In the genomic region with DNA sequence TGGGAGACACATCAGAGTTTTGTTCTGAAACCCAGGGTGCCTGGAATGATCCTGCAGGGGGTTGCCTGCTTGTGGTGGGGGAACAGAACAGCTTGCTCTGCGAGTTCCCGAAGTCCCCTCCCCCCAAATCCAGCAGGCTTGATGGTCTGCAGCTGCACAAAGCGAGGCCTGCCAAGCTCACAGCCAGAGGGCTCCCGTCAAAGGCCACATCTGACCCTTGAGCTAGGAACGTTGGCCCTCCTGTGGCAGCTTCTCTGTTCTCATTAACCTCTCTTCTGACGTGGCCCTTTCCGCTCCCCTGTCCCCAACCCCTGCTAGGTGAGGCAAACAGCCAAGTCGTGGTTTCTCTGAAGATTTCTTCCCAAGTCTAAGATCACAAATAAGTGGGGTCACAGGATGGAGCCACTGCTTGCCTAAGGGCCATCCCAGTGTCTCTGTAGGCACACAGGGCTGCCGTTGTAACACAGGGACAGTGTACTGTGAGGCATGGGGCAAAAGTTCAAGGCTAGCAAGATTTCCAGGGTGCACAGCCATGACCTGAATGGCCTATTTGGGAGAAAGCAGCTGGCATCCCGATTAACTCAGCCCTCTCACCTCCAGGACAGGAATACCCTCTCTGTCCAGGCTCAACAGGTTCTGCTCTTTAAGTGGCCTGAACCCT, we compare ENCODE assay signal across 8 mouse cellular contexts. TPM values are rescaled to one million over a fixed set of nuclear protein-coding genes. Genes with fewer than 3 reads are reported as not detected.
DNase-seq lines count a peak whose midpoint lies in the region; ATAC-seq lines count a peak whose summit lies in the region.

No protein-coding gene starts in this region.

- no peak for DNase-seq in heart, adult 8-10 months (ENCODE audit: low spot score)
- DNase-seq in embryo, embryonic 11.5 days (ENCODE audit: low read depth, low spot score): peak; percentile 27
- DNase-seq in kidney, adult 9 months: peak; percentile 70
- DNase-seq in lung, postnatal 14 days: peak; percentile 56
- no peak for DNase-seq in frontal cortex, adult 2 months (ENCODE audit: extremely low spot score in 1 of 2, low spot score in 1 of 2)

- no peak overlapping the region for H3K4me3 ChIP-seq in heart, embryonic 11.5 days (ENCODE audit: low read depth, low read length)

- no peak overlapping the region for H3K4me2 ChIP-seq in heart, embryonic 11.5 days

- H3K9ac ChIP-seq in heart, embryonic 11.5 days (ENCODE audit: low read depth, low read length): 0 out of 2 replicates have a peak overlapping the region, but pooled peaks have one; percentile 28

- 18% methylated on average over 10 of the region's 10 CpGs for WGBS in heart, embryonic 11.5 days (ENCODE audit: insufficient replicate concordance)

- H3K4me1 ChIP-seq in heart, embryonic 11.5 days (ENCODE audit: control insufficient read depth, insufficient read depth, low read length): peaks cover 8% of the 10 kb centered on the region; the same call in 1 of the 2 replicates

- H3K9me3 ChIP-seq in heart, embryonic 11.5 days (replicated peaks; ENCODE audit: control insufficient read depth, low read length): no peaks in the 10 kb centered on the region

- no peaks in the 10 kb centered on the region for H3K36me3 ChIP-seq in heart, embryonic 11.5 days (ENCODE audit: control insufficient read depth, insufficient read depth, low read length)

- ATAC-seq in heart, embryonic 11.5 days (replicated peaks; ENCODE audit: insufficient number of reproducible peaks, low FRiP score, low TSS enrichment): no peak
- no peak for ATAC-seq in megakaryocyte-erythroid progenitor cell, adult 5-6 weeks (replicated peaks; ENCODE audit: low FRiP score, low TSS enrichment, poor library complexity, severe bottlenecking)
- no peak for ATAC-seq in erythroblast, adult 5-6 weeks (replicated peaks; ENCODE audit: low FRiP score, poor library complexity, severe bottlenecking)

- H3K27me3 ChIP-seq in heart, embryonic 11.5 days (ENCODE audit: control insufficient read depth, insufficient read depth, low read length): no peaks in the 10 kb centered on the region

- no peak overlapping the region for H3K27ac ChIP-seq in heart, embryonic 11.5 days (ENCODE audit: low read depth, low read length)

RNA-seq across cellular contexts. Expression of a gene that starts 12.9 kb away (rescaled TPM):
- polyA plus RNA-seq in heart, embryonic 11.5 days (2014; fragmentation: Nextera tagmentation; extraction: Ambion mirVana): 0.24 TPM in 1 of 2 replicates, not detected in the other
- total RNA-seq in heart, adult 8-10 months (2022): not detected
- 2.5 TPM in 1 of 2 replicates, not detected in the other for total RNA-seq in megakaryocyte-erythroid progenitor cell, adult 5-6 weeks (2014; fragmentation: Nextera tagmentation)
- not detected in 2 replicates for total RNA-seq in megakaryocyte-erythroid progenitor cell, adult 5-6 weeks (2017)
- polyA plus RNA-seq in frontal cortex, adult 2 months (2012; rRNA removed): 2.6 and 3.5 TPM in 2 replicates
- total RNA-seq in erythroblast, adult 5-6 weeks (2015; ENCODE audit: low replicate concordance): 0.63 and 1.7 TPM in 2 replicates
- total RNA-seq in erythroblast, adult 5-6 weeks (2017; ENCODE audit: low replicate concordance): 1.9 and 3.2 TPM in 2 replicates

RNA-seq across cellular contexts. Expression of a gene that starts 30.0 kb away (rescaled TPM):
- polyA plus RNA-seq in heart, embryonic 11.5 days (2014; fragmentation: Nextera tagmentation; extraction: Ambion mirVana): 8.4 and 10.6 TPM in 2 replicates
- total RNA-seq in heart, adult 8-10 months (2022): under 1 TPM in 2 of 4 experiments, not detected in 2; 0.46 to 0.49 TPM
- 5.7 and 11.0 TPM in 2 replicates for total RNA-seq in megakaryocyte-erythroid progenitor cell, adult 5-6 weeks (2014; fragmentation: Nextera tagmentation)
- 4.6 and 6.4 TPM in 2 replicates for total RNA-seq in megakaryocyte-erythroid progenitor cell, adult 5-6 weeks (2017)
- 12.3 and 17.9 TPM in 2 replicates for polyA plus RNA-seq in frontal cortex, adult 2 months (2012; rRNA removed)
- total RNA-seq in erythroblast, adult 5-6 weeks (2015; ENCODE audit: low replicate concordance): 1.7 and 3.1 TPM in 2 replicates
- 0.56 and 1.4 TPM in 2 replicates for total RNA-seq in erythroblast, adult 5-6 weeks (2017; ENCODE audit: low replicate concordance)

Comparison
In these comparisons a context has a peak if more than half of its experiments do, and no peak if none do; other contexts are left out.
1. DNase-seq: peak in embryo, embryonic 11.5 days (single experiment), kidney, adult 9 months (single experiment) and lung, postnatal 14 days (single experiment); none in heart, adult 8-10 months (single experiment) and frontal cortex, adult 2 months (0 of 2).